Mouse (Mus musculus): ENCODE measurements around the gene Zfp36l2.

DNA sequence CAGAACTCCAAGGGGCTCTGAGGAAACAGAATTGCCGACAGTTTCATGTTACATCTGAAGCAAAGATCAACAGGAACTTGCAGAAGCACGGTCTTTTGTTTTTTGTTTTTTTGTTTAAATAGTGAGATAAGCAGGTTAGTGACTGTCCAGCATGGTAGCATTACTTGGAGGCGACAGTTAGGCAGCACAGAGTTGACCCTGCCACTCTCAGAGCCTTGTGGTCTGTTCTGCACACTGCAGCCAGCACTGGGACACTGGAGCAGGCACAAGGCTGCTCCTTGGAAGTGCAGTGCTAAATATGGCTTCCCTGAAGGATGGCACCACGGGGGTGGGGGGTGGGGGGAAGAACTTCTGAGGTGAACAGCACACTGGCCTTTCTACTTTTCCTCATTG lies 7.3 kb upstream of the Zfp36l2 start:
- TF ChIP-seq EP300 (IDR thresholded peaks at IDR 0.05) (no peak), CTCF (IDR thresholded peaks at IDR 0.05) (peak; percentile 32)
